Mouse (Mus musculus) midbrain, embryonic 15.5 days (tissue): ENCODE measurements around the gene Nipsnap3b. TPM values are rescaled to one million over a fixed set of nuclear protein-coding genes. Genes with fewer than 3 reads are reported as not detected.

Experiments
- ATAC-seq: fragments of 200-750 bp; cut with Nextera tagmentation; replicated peaks from 2 replicates; pipeline ENCODE4 v1.8.0; 2017; ENCODE audit warnings: moderate TSS enrichment
- H3K27ac ChIP-seq: fragments of 300-500 bp; sonication (generic); 2 replicates; pipeline ENCODE4 v1.5.1; 2015; ENCODE audit warnings: mild to moderate bottlenecking, inconsistent platforms
- H3K27me3 ChIP-seq: fragments of 300-500 bp; sonication (generic); replicated peaks from 2 replicates; pipeline ENCODE4 v1.6.1; 2015; ENCODE audit warnings: inconsistent platforms
- H3K36me3 ChIP-seq: fragments of 300-500 bp; sonication (generic); replicated peaks from 2 replicates; pipeline ENCODE4 v1.6.1; 2015; ENCODE audit warnings: inconsistent platforms
- H3K4me1 ChIP-seq: fragments of 300-500 bp; sonication (generic); 2 replicates; pipeline ENCODE4 v1.6.1; 2015; ENCODE audit warnings: inconsistent platforms
- H3K4me2 ChIP-seq: fragments of 300-500 bp; sonication (generic); 2 replicates; pipeline ENCODE4 v1.6.1; 2015; ENCODE audit warnings: inconsistent platforms, mild to moderate bottlenecking, moderate library complexity
- H3K4me3 ChIP-seq: fragments of 300-500 bp; sonication (generic); 2 replicates; pipeline ENCODE4 v1.5.1; 2015; ENCODE audit warnings: mild to moderate bottlenecking, inconsistent platforms
- H3K9ac ChIP-seq: fragments of 300-500 bp; sonication (generic); 2 replicates; pipeline ENCODE4 v1.6.1; 2015; ENCODE audit warnings: mild to moderate bottlenecking, inconsistent platforms
- H3K9me3 ChIP-seq: fragments of 300-500 bp; sonication (generic); 2 replicates; pipeline ENCODE4 v1.6.1; 2016; ENCODE audit warnings: inconsistent platforms
- WGBS: fragments of 180-500 bp; shearing (Covaris S2); methylation state at CpG from one replicate; pipeline ENCODE4 v1.1.7; 2015; ENCODE audit warnings: mixed read lengths; 5-methylcytosine and 5-hydroxymethylcytosine counted together
- polyA plus RNA-seq: library from polyadenylated mRNA; unstranded; fragments of >200 nt; fragmentation: Nextera tagmentation; extraction: Ambion mirVana; gene quantifications from 2 replicates; pipeline ENCODE4 v1.2.1, GENCODE M21; 2015

Gene Nipsnap3b
- polyA plus RNA-seq: 160 and 169 TPM in 2 replicates

DNA sequence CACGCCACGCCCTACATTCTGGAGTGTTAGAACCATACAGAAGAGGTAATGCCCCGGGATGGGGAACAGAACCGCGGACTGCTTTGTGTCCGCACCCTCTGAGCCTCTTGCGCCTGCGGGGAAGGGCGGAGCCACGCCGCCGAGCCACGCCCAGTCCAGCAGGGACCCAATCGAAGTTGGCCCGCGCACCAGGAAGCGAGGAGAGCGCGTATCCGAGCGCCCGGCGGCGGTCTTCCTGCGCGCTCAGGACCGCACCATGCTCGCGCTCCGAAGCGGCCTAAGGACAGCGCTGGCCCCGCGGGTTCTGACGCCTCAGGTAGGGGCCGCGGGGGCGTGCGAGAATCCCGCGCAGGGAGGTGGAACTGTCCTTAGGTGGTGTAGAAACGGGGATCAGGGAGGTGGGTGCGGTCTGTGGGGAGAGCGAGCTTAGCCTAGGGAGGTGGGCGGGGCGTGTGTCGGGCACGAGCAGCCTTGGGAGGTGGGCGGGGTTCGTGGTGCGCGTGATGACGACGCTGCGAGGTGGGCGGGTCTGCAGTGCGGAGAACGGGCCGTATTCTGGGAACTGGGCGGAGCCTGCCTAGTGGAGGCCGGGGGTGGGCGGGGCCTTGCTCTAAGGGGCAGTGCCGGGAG, at the start of gene Nipsnap3b:
TSS of gene Nipsnap3b (plus strand) at position 149 of the 630 bp plus-strand sequence.
- H3K4me2 ChIP-seq: peak within 1 kb of the TSS; percentile 50
- H3K9me3 ChIP-seq: no peaks in the 10 kb centered on the region
- H3K9ac ChIP-seq: peak within 1 kb of the TSS; percentile 66
- H3K27me3 ChIP-seq: no peaks in the 10 kb centered on the region
- WGBS: under 1% methylated on average over 60 of the region's 63 CpGs
- H3K27ac ChIP-seq: peak within 1 kb of the TSS; percentile 90
- peak; percentile 95 for ATAC-seq
- H3K4me1 ChIP-seq: peaks cover 7% of the 10 kb centered on the region; the same call in 1 of the 2 replicates
- peaks cover 19% of the 10 kb centered on the region for H3K36me3 ChIP-seq
- peak within 1 kb of the TSS; percentile 64 for H3K4me3 ChIP-seq

DNA sequence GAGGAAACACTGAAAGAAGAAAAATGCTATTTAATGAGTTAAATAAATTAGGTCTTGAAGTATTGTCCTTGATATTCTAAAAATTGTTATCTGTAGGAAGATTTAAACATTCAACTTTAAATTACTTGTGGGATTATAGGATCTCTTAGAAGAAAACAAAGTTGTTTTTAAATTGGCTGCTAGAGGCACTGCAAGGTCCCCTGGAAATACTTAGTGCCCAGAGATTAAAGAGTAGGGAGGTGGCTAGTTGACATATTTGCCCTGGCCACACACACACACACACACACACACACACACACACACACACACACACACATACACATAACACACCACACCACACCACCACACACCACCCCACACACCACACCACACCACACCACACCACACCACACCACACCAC, 47.4 kb upstream of the Nipsnap3b start, which contains the start of gene Olfr270:
TSS of gene Olfr270 (plus strand) at position 301 of the 400 bp plus-strand sequence.
- H3K9me3 ChIP-seq: no peaks in the 10 kb centered on the region
- no peak within 1 kb of the TSS for H3K4me2 ChIP-seq
- no peak within 1 kb of the TSS for H3K9ac ChIP-seq
- no peaks in the 10 kb centered on the region for H3K27me3 ChIP-seq
- H3K4me1 ChIP-seq: no peaks in the 10 kb centered on the region
- no peak for ATAC-seq
- no peaks in the 10 kb centered on the region for H3K36me3 ChIP-seq
- no peak within 1 kb of the TSS for H3K4me3 ChIP-seq
- H3K27ac ChIP-seq: no peak within 1 kb of the TSS

DNA sequence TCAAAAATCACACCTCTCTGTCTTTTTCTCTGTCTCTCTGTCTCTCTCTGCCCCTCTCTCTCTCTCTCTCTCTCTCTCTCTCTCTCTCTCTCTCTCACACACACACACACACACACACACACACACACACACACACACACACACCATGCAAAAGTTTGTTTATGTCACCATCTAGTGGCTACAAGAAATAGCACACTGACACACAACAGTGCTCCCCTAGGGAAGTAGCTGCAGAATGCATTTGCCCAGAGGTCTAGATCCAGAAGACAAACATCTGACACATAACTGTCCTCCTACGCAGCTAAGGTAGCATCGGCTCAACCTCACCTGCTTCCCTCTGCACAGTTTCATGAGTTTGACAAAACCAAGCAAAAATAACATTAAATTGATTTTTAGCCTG, 26.5 kb upstream of the Nipsnap3b start:
- no peaks in the 10 kb centered on the region for H3K36me3 ChIP-seq
- H3K9me3 ChIP-seq: no peaks in the 10 kb centered on the region
- WGBS: 83% methylated on average over 2 of the region's 2 CpGs
- peak; percentile 73; the same call in 1 of the 2 replicates for ATAC-seq
- H3K27ac ChIP-seq: no peak overlapping the region
- H3K27me3 ChIP-seq: no peaks in the 10 kb centered on the region
- H3K4me1 ChIP-seq: no peaks in the 10 kb centered on the region
- H3K4me2 ChIP-seq: no peak overlapping the region
- no peak overlapping the region for H3K4me3 ChIP-seq
- no peak overlapping the region for H3K9ac ChIP-seq

DNA sequence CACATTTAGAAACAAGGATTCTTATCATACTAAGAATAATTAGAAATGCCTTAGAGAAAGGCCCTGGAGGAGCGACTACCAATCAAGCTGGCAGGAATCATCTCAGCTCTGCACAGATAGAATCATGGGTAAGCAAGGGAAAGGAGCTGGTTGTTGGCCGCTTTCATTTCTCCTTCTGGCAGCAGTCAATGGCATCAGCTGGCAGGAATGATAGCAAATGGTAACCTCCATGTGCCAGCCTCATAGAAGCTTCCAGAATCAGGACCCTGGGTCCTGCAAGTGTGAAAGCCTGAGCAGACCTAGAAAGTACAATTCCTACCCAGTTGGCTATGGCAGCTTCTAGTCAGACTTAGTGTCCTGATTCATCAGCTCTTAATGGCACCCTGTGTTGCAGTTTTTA, 25.4 kb upstream of the Nipsnap3b start:
- ATAC-seq: no peak
- 79% methylated on average over 2 of the region's 2 CpGs for WGBS

DNA sequence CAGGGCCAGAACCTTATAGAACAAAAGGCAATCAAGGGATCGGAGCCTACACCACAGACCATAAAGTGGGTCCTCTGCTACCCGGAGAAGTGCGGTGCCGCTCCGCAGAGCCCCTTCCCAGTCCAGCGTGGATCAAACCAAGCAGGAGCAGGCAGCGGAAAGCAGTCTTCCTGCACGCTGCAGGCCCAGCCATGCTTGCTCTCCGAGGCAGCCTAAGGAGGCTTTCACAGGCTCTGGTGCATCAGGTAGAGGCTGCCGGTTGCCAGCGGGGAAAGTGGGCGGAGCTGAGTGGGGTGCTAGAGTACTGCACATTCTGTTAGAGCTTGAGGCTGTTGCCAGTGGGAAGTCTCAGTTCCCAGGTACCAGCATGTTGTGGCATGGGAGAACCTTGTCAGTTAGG, 22.4 kb upstream of the Nipsnap3b start, which contains the start of gene Nipsnap3a:
TSS of gene Nipsnap3a (plus strand) at position 25 of the 400 bp plus-strand sequence.
- H3K4me3 ChIP-seq: no peak within 1 kb of the TSS
- H3K9me3 ChIP-seq: no peaks in the 10 kb centered on the region
- H3K27me3 ChIP-seq: no peaks in the 10 kb centered on the region
- ATAC-seq: peak; percentile 33; the same call in 1 of the 2 replicates
- no peak within 1 kb of the TSS for H3K9ac ChIP-seq
- no peak within 1 kb of the TSS for H3K27ac ChIP-seq
- peak within 1 kb of the TSS; percentile 28 for H3K4me2 ChIP-seq
- H3K36me3 ChIP-seq: no peaks in the 10 kb centered on the region
- WGBS: 34% methylated on average over 12 of the region's 12 CpGs
- H3K4me1 ChIP-seq: no peaks in the 10 kb centered on the region

More for the DNA sequence above, 25.4 kb upstream of the Nipsnap3b start:
- H3K27ac ChIP-seq: no peak overlapping the region
- H3K9ac ChIP-seq: no peak overlapping the region
- no peaks in the 10 kb centered on the region for H3K27me3 ChIP-seq
- H3K4me1 ChIP-seq: no peaks in the 10 kb centered on the region
- H3K9me3 ChIP-seq: no peaks in the 10 kb centered on the region
- H3K4me3 ChIP-seq: no peak overlapping the region
- no peaks in the 10 kb centered on the region for H3K36me3 ChIP-seq
- H3K4me2 ChIP-seq: no peak overlapping the region

DNA sequence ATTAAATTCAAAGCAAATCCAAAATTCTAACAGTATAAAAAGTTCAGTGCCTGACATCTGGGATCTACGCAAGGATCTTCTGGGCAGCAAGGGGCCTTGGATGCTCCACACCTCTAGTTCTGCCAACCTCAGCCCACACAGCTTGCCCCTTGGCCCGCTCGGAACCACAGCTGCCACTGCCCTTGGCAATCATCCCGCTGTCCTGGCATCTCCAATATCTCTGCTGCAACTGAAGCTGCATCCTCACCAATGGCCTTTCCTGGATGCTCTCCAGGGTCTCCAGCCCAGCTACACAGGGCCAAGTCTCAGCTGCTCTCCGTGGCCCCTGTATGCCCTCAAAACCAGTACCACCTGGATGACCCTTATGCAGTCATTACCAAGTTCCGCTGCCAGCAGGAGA, 12.2 kb upstream of the Nipsnap3b start:
- Histone ChIP-seq H3K27ac (no peak overlapping the region), H3K4me3 (no peak overlapping the region), H3K27me3 (no peaks in the 10 kb centered on the region), H3K9me3 (no peaks in the 10 kb centered on the region), H3K4me2 (no peak overlapping the region), H3K36me3 (no peaks in the 10 kb centered on the region), H3K4me1 (no peaks in the 10 kb centered on the region), H3K9ac (no peak overlapping the region)
- WGBS: 93% methylated on average over 6 of the region's 6 CpGs
- no peak for ATAC-seq

DNA sequence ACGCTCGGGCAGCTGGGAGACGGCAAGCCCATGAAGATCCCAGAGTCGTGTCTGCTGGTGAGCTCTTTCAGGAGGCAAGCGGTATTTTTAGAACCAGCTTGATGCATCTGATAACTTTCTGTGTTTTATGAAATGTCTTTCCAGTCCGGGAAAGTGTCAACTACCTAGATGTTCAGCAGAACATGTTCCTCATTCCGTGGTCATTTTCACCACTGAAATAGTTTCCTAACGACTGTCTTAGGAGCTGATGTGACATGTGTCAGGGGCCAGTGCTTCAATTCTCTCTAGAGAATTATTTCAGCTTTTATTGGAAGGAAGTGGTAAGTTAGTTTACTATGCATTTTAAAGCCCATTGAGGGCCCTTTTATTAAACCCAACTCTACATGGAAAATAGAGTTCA, 11.5 kb upstream of the Nipsnap3b start:
- H3K4me1 ChIP-seq: no peaks in the 10 kb centered on the region

DNA sequence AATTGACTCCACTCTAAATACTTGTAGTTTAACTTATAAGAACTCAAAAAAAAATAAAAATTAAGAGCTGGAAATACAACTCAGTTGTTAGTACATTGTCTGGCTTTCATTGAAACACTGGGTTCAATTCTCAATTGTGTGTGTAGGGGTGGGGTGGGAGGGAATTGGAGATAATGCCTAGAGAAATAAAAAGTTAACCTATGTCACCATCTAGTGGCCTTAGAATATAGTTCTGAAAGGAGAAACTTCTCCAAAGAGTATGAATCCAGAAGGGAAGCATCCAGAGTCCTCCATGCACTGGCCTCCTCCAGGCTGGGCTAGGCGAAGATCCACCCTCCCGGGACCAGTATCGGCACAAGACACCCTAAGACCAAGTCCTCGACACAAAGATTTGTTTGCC, 2.5 kb upstream of the Nipsnap3b start:
- WGBS: 62% methylated on average over 4 of the region's 4 CpGs
- ATAC-seq: no peak
- Histone ChIP-seq H3K4me2 (no peak overlapping the region), H3K4me3 (no peak overlapping the region), H3K27me3 (no peaks in the 10 kb centered on the region), H3K27ac (no peak overlapping the region), H3K4me1 (peaks cover 7% of the 10 kb centered on the region; the same call in 1 of the 2 replicates), H3K36me3 (no peaks in the 10 kb centered on the region), H3K9me3 (no peaks in the 10 kb centered on the region), H3K9ac (no peak overlapping the region)

More for the DNA sequence above, 11.5 kb upstream of the Nipsnap3b start:
- Histone ChIP-seq H3K27me3 (no peaks in the 10 kb centered on the region), H3K4me3 (no peak overlapping the region), H3K4me2 (no peak overlapping the region), H3K9me3 (no peaks in the 10 kb centered on the region), H3K36me3 (no peaks in the 10 kb centered on the region), H3K27ac (no peak overlapping the region), H3K9ac (no peak overlapping the region)
- 86% methylated on average over 8 of the region's 8 CpGs for WGBS
- ATAC-seq: no peak

DNA sequence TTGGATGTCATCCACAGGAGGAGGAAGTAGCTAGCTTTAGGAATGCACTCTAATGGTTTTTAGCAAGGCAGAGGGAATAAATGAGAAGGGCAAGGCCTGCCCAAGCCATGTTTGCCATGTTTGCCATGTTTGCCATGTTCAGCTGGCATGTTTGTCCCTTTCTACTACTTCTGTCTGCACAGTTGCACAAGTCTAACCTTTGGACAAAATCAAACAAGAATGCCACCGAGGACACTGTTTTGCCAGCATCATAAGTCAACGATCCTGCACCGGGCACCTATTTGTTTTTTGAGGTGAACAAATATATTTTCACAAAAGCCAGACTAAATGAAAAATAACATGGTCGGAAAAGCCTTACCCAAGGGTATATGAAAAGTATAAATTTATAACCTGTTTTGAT, 1.8 kb upstream of the Nipsnap3b start:
- WGBS: 92% methylated on average over 4 of the region's 4 CpGs
- ATAC-seq: no peak
- Histone ChIP-seq H3K27ac (no peak overlapping the region), H3K9ac (no peak overlapping the region), H3K9me3 (no peaks in the 10 kb centered on the region), H3K27me3 (no peaks in the 10 kb centered on the region), H3K4me2 (no peak overlapping the region), H3K36me3 (peaks cover 2% of the 10 kb centered on the region; the same call in 1 of the 2 replicates), H3K4me1 (peaks cover 7% of the 10 kb centered on the region; the same call in 1 of the 2 replicates), H3K4me3 (no peak overlapping the region)

DNA sequence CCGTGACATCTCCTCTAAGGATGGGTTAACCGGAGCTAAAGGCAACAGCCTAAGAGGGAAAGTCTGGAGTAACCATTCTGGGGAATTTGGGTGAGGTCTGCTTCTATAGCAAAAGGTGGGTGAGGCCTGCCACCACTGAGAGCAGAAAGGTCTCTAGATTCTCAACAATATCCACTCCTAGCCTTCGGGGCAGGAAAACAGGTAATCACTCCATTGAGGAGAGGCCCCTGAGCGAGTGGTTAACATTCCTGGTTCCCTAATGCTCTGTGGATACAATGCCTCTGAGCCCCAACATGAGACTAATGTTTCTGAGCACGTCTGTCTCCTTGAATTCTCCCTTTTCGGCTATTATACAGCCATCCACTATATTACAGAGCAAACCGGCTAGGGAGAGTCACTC, 2.7 kb downstream of the Nipsnap3b start:
- Histone ChIP-seq H3K9ac (no peak overlapping the region), H3K4me2 (no peak overlapping the region), H3K9me3 (no peaks in the 10 kb centered on the region), H3K36me3 (peaks cover 29% of the 10 kb centered on the region), H3K27ac (no peak overlapping the region), H3K4me3 (no peak overlapping the region), H3K27me3 (no peaks in the 10 kb centered on the region), H3K4me1 (peaks cover 7% of the 10 kb centered on the region; the same call in 1 of the 2 replicates)
- 96% methylated on average over 7 of the region's 7 CpGs for WGBS
- no peak for ATAC-seq

DNA sequence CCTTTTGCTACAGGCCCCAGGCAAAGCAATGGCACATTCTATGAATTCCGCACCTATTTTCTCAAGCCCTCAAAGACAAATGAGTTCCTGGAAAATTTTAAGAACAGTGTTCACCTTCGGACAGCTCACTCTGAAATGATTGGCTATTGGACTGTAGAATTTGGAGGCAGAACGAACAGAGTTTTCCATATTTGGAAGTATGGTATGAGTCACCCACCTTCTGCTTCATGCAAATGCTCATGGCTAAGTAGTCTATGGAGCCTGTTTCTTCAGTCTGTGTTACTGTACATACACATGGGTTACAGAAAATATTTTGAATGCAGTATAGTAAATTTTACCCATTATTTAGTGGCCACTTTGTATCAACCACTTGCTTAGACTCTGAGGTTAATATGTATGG, 3.3 kb downstream of the Nipsnap3b start:
- no peaks in the 10 kb centered on the region for H3K9me3 ChIP-seq
- 96% methylated on average over 3 of the region's 3 CpGs for WGBS
- no peak for ATAC-seq
- no peak overlapping the region for H3K9ac ChIP-seq
- H3K27me3 ChIP-seq: no peaks in the 10 kb centered on the region
- no peak overlapping the region for H3K4me3 ChIP-seq
- no peak overlapping the region for H3K4me2 ChIP-seq
- H3K4me1 ChIP-seq: peaks cover 7% of the 10 kb centered on the region; the same call in 1 of the 2 replicates
- H3K36me3 ChIP-seq: peaks cover 29% of the 10 kb centered on the region
- H3K27ac ChIP-seq: no peak overlapping the region

DNA sequence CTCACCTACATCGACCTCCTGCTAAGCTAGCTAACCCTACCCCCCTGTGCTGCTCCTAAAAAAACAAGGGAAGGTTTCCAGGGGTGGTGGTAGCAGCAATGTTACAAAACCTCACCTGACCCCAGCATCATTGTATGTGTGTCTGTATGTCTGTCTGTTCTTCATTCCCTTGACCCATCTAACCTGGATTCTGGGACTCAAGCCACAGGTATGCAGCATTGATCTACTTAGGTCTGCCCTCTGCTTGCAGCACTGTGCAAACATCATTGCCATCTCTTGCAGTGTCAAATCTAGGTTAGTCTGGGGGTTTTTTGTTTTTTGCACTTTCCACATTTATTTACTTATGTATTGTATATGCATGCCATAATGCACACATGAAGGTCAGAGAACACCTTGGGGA, 6.7 kb downstream of the Nipsnap3b start:
- Histone ChIP-seq H3K36me3 (peaks cover 48% of the 10 kb centered on the region), H3K4me3 (no peak overlapping the region), H3K27me3 (no peaks in the 10 kb centered on the region), H3K9me3 (no peaks in the 10 kb centered on the region), H3K9ac (no peak overlapping the region), H3K4me2 (no peak overlapping the region), H3K27ac (no peak overlapping the region), H3K4me1 (no peaks in the 10 kb centered on the region)
- ATAC-seq: no peak
- 83% methylated on average over 1 of the region's 1 CpGs for WGBS
